Mouse (Mus musculus) hindbrain, embryonic 14.5 days (tissue): ENCODE measurements at regions not wholly inside any gene's neighbourhood (a gene's known extent, or its start where the extent isn't known, plus 50 kb on each side); places are given as distances from the start of the nearest gene placed in this dataset.

Experiments
- ATAC-seq: fragments of 200-750 bp; cut with Nextera tagmentation; 2 replicates; pipeline ENCODE4 v1.8.0; 2017; ENCODE audit warnings: moderate number of reproducible peaks, mild to moderate bottlenecking, moderate TSS enrichment, moderate library complexity; ENCODE audit not compliant: low FRiP score
- DNase-seq: peaks from one replicate; pipeline ENCODE4 v3.0.0-alpha.2; 2015; ENCODE audit warnings: low spot score
- H3K27ac ChIP-seq: fragments of 300-500 bp; sonication (generic); 2 replicates; pipeline ENCODE4 v1.5.1; 2014; ENCODE audit warnings: mild to moderate bottlenecking, moderate library complexity
- H3K27me3 ChIP-seq: fragments of 300-500 bp; sonication (generic); 2 replicates; pipeline ENCODE4 v1.6.1; 2014; ENCODE audit warnings: mild to moderate bottlenecking, low read length, mixed read lengths; ENCODE audit not compliant: control insufficient read depth, insufficient read depth
- H3K36me3 ChIP-seq: fragments of 300-500 bp; sonication (generic); replicated peaks from 2 replicates; pipeline ENCODE4 v1.6.1; 2014; ENCODE audit not compliant: control insufficient read depth, insufficient read depth
- H3K4me1 ChIP-seq: fragments of 300-500 bp; sonication (generic); replicated peaks from 2 replicates; pipeline ENCODE4 v1.6.1; 2014; ENCODE audit warnings: antibody characterized with exemption, low read length, mixed read lengths; ENCODE audit not compliant: control insufficient read depth, insufficient read depth
- H3K4me2 ChIP-seq: fragments of 300-500 bp; sonication (generic); replicated peaks from 2 replicates; pipeline ENCODE4 v1.6.1; 2014; ENCODE audit warnings: mild to moderate bottlenecking, moderate library complexity
- H3K4me3 ChIP-seq: fragments of 300-500 bp; sonication (generic); replicated peaks from 2 replicates; pipeline ENCODE4 v1.5.1; 2014; ENCODE audit warnings: mild to moderate bottlenecking, low read length
- H3K9ac ChIP-seq: fragments of 300-500 bp; sonication (generic); 2 replicates; pipeline ENCODE4 v1.6.1; 2014
- H3K9me3 ChIP-seq: fragments of 300-500 bp; sonication (generic); 2 replicates; pipeline ENCODE4 v1.6.1; 2016; ENCODE audit warnings: low read length; ENCODE audit not compliant: control insufficient read depth
- WGBS: fragments of 180-500 bp; shearing (Covaris S2); extraction: QIAGEN DNeasy Blood & Tissue Kit; methylation state at CpG from one replicate; pipeline ENCODE4 v1.1.7; 2014; 5-methylcytosine and 5-hydroxymethylcytosine counted together

GRCm38 (mm10) chr13:113508124-113508728 lies 110.1 kb downstream of the Snx18 start:
- no peak overlapping the region for H3K4me2 ChIP-seq
- DNase-seq (no peak), ATAC-seq (no peak)
- H3K9me3 ChIP-seq = no peaks in the 10 kb centered on the region
- no peak overlapping the region for H3K4me3 ChIP-seq
- H3K27ac ChIP-seq = no peak overlapping the region
- H3K4me1 ChIP-seq = 0 out of 2 replicates have a peak, but pooled peaks cover 6% of the 10 kb centered on the region
- no peaks in the 10 kb centered on the region for H3K27me3 ChIP-seq
- WGBS = 90% methylated on average over 11 of the region's 11 CpGs
- no peaks in the 10 kb centered on the region for H3K36me3 ChIP-seq
- no peak overlapping the region for H3K9ac ChIP-seq

GRCm38 (mm10) chr13:113502528-113502927 lies 115.8 kb downstream of the Snx18 start:
- WGBS = 93% methylated on average over 6 of the region's 6 CpGs
- no peak for ATAC-seq

GRCm38 (mm10) chr13:113502059-113502458 lies 116.3 kb downstream of the Snx18 start:
- Histone ChIP-seq H3K27me3 (no peaks in the 10 kb centered on the region), H3K4me1 (no peaks in the 10 kb centered on the region), H3K36me3 (no peaks in the 10 kb centered on the region), H3K9ac (no peak overlapping the region), H3K4me3 (no peak overlapping the region), H3K9me3 (no peaks in the 10 kb centered on the region), H3K27ac (no peak overlapping the region), H3K4me2 (no peak overlapping the region)
- ATAC-seq = no peak
- no peak for DNase-seq
- 84% methylated on average over 3 of the region's 3 CpGs for WGBS

More at GRCm38 (mm10) chr13:113502528-113502927, 115.8 kb downstream of the Snx18 start:
- Histone ChIP-seq H3K9ac (no peak overlapping the region), H3K9me3 (no peaks in the 10 kb centered on the region), H3K4me1 (no peaks in the 10 kb centered on the region), H3K4me2 (no peak overlapping the region), H3K27me3 (no peaks in the 10 kb centered on the region), H3K4me3 (no peak overlapping the region), H3K27ac (no peak overlapping the region), H3K36me3 (no peaks in the 10 kb centered on the region)
- no peak for DNase-seq

GRCm38 (mm10) chr13:113500373-113500990 lies 117.9 kb downstream of the Snx18 start:
- 81% methylated on average over 3 of the region's 3 CpGs for WGBS
- Histone ChIP-seq H3K9me3 (no peaks in the 10 kb centered on the region), H3K27ac (no peak overlapping the region), H3K4me1 (no peaks in the 10 kb centered on the region), H3K27me3 (no peaks in the 10 kb centered on the region), H3K4me2 (no peak overlapping the region), H3K4me3 (no peak overlapping the region), H3K9ac (no peak overlapping the region), H3K36me3 (no peaks in the 10 kb centered on the region)
- no peak for DNase-seq
- ATAC-seq = no peak

GRCm38 (mm10) chr13:113499079-113499710 lies 119.2 kb downstream of the Snx18 start:
- Histone ChIP-seq H3K9ac (no peak overlapping the region), H3K4me3 (no peak overlapping the region), H3K27me3 (no peaks in the 10 kb centered on the region), H3K27ac (no peak overlapping the region), H3K4me1 (no peaks in the 10 kb centered on the region), H3K4me2 (no peak overlapping the region), H3K9me3 (no peaks in the 10 kb centered on the region), H3K36me3 (no peaks in the 10 kb centered on the region)
- ATAC-seq (no peak), DNase-seq (no peak)
- 88% methylated on average over 6 of the region's 6 CpGs for WGBS

- no peaks in the 10 kb centered on the region for H3K27me3 ChIP-seq
- no peaks in the 10 kb centered on the region for H3K4me1 ChIP-seq
- no peak overlapping the region for H3K4me3 ChIP-seq
- H3K9ac ChIP-seq = no peak overlapping the region
- no peak overlapping the region for H3K27ac ChIP-seq
- no peaks in the 10 kb centered on the region for H3K36me3 ChIP-seq
- DNase-seq (no peak), ATAC-seq (no peak)
- no peak overlapping the region for H3K4me2 ChIP-seq
- WGBS = 64% methylated on average over 5 of the region's 5 CpGs
- H3K9me3 ChIP-seq = no peaks in the 10 kb centered on the region
These were observed 122.6 kb downstream of the Snx18 start for GRCm38 (mm10) chr13:113495595-113496285.

- no peak overlapping the region for H3K4me3 ChIP-seq
- H3K4me1 ChIP-seq = no peaks in the 10 kb centered on the region
- no peak overlapping the region for H3K9ac ChIP-seq
- H3K27ac ChIP-seq = no peak overlapping the region
- H3K27me3 ChIP-seq = no peaks in the 10 kb centered on the region
- no peak for ATAC-seq
- no peak overlapping the region for H3K4me2 ChIP-seq
- no peaks in the 10 kb centered on the region for H3K9me3 ChIP-seq
- H3K36me3 ChIP-seq = no peaks in the 10 kb centered on the region
- 90% methylated on average over 3 of the region's 3 CpGs for WGBS
- no peak for DNase-seq
These were observed 123.2 kb downstream of the Snx18 start for GRCm38 (mm10) chr13:113495136-113495535.

GRCm38 (mm10) chr13:113494688-113495087 lies 123.7 kb downstream of the Snx18 start:
- Histone ChIP-seq H3K36me3 (no peaks in the 10 kb centered on the region), H3K4me1 (no peaks in the 10 kb centered on the region), H3K9me3 (no peaks in the 10 kb centered on the region), H3K4me3 (no peak overlapping the region), H3K27me3 (no peaks in the 10 kb centered on the region), H3K27ac (no peak overlapping the region), H3K4me2 (no peak overlapping the region), H3K9ac (no peak overlapping the region)
- WGBS = 91% methylated on average over 5 of the region's 5 CpGs
- ATAC-seq = no peak
- no peak for DNase-seq
